10 mouse cellular contexts compared by ENCODE assay signal in the genomic region with DNA sequence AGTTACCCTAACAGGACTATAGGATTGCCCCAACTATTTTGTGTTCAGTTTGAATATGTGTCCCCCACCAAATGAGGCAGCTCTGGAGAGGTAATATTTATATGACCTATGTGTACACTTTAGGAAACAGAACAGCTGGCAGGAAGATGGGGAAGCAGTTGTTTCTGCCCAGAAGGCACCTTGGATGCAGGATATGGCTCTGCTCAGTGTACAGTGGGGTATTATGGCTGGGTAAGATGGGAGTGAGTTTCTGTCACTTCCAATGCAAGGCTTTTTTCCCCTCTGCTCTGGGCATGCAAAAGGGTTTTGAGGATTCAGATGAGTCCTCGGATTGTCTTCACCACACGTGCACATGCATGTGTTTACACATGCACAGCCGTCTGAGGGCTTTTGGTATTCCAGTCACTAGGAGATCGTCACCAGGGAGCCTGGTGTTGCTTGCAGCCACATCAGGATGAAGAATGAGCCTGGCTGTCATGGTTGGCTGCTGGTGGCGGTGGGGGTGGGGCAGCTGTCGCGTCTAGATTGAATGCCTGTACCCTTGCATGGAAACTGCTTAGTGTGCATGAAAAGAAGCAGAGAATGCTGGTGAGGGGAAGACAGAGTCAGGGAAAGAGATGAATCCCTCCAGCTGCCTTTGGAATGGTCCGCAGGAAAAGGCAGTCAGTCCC.
DNase-seq lines count a peak whose midpoint lies in the region; ATAC-seq lines count a peak whose summit lies in the region.
"Had no signal": no experiment of that assay in that cellular context is flagged by ENCODE, and none has a peak within 500 bp of the region (broad histone marks: within the 10 kb centered on the region; RNA-seq: fewer than 3 reads in every experiment).

No protein-coding gene starts in this region.

- no peaks in the 10 kb centered on the region for H3K36me3 ChIP-seq in midbrain, embryonic 11.5 days (ENCODE audit: control insufficient read depth, insufficient read depth, low read length)
- H3K36me3 ChIP-seq: heart, embryonic 10.5 days had no signal

- peaks cover 10% of the 10 kb centered on the region for H3K4me1 ChIP-seq in midbrain, embryonic 11.5 days (ENCODE audit: control insufficient read depth, insufficient read depth, low read length)

- peak overlapping the region; percentile 54 for H3K27ac ChIP-seq in midbrain, embryonic 11.5 days (ENCODE audit: low read depth, low read length)
- H3K27ac ChIP-seq: heart, embryonic 10.5 days had no signal

- peak; percentile 83 for ATAC-seq in midbrain, embryonic 11.5 days (ENCODE audit: low FRiP score)
- ATAC-seq in megakaryocyte-erythroid progenitor cell, adult 5-6 weeks (replicated peaks; ENCODE audit: low FRiP score, low TSS enrichment, poor library complexity, severe bottlenecking): no peak

- H3K4me2 ChIP-seq in midbrain, embryonic 11.5 days: no peak overlapping the region

- H3K4me3 ChIP-seq in midbrain, embryonic 11.5 days (ENCODE audit: low read depth, low read length): no peak overlapping the region
- H3K4me3 ChIP-seq: heart, embryonic 10.5 days had no signal

- 17% methylated on average over 8 of the region's 8 CpGs for WGBS in midbrain, embryonic 11.5 days

- no peak overlapping the region for H3K9ac ChIP-seq in midbrain, embryonic 11.5 days (ENCODE audit: low read length)

- no peaks in the 10 kb centered on the region for H3K27me3 ChIP-seq in midbrain, embryonic 11.5 days (ENCODE audit: control insufficient read depth, insufficient read depth, low read length)

- H3K9me3 ChIP-seq in midbrain, embryonic 11.5 days (ENCODE audit: control insufficient read depth, low read length): peaks cover 3% of the 10 kb centered on the region; the same call in 1 of the 2 replicates
- H3K9me3 ChIP-seq: heart, embryonic 10.5 days had no signal

- intact Hi-C loops in heart, postnatal 36 days (cut with DNase I): no loop called here

- peak; percentile 36 to 56 for DNase-seq in cerebellum, postnatal 10 days
- DNase-seq in cerebellum, adult 8-10 months: no peak
- peak; percentile 61 for DNase-seq in right cerebral cortex, postnatal 4 days
- no peak for DNase-seq in right cerebral cortex, postnatal 25 days
- DNase-seq in midbrain, embryonic 11.5 days (ENCODE audit: low spot score, missing footprints): peak; percentile 90
- DNase-seq in heart, postnatal 36 days: no peak
- no peak for DNase-seq in B cell, adult 2 months
- DNase-seq: lung, adult 18-20 months had no signal

Comparison
In these comparisons a context has a peak if more than half of its experiments do, and no peak if none do; other contexts are left out.
1. DNase-seq: peak in cerebellum, postnatal 10 days (2 of 2), right cerebral cortex, postnatal 4 days (single experiment) and midbrain, embryonic 11.5 days (single experiment); none in cerebellum, adult 8-10 months (single experiment), right cerebral cortex, postnatal 25 days (single experiment), heart, postnatal 36 days (0 of 2) and B cell, adult 2 months (0 of 2).